Mouse (Mus musculus): Measurements from ENCODE around the gene Rapgef6.

Rapgef6 gene

GRCm38 (mm10) chr11:54522529-54523430 lies at the start of gene Rapgef6:
Rapgef6 (plus strand) TSS chr11:54522847.
- DNase-seq, result peak; percentile 99

- no peak for DNase-seq
Measured at GRCm38 (mm10) chr11:54478414-54478813, 44.2 kb upstream of the Rapgef6 start.

GRCm38 (mm10) chr11:54486041-54486440 lies 36.6 kb upstream of the Rapgef6 start:
- no peak for DNase-seq

GRCm38 (mm10) chr11:54491946-54492558 lies 30.6 kb upstream of the Rapgef6 start:
- DNase-seq, result no peak

- DNase-seq, result no peak
Measured at GRCm38 (mm10) chr11:54492559-54492958, 30.1 kb upstream of the Rapgef6 start.

- DNase-seq, result no peak
Measured at GRCm38 (mm10) chr11:54499838-54500237, 22.8 kb upstream of the Rapgef6 start.

GRCm38 (mm10) chr11:54502546-54503245 lies 20.0 kb upstream of the Rapgef6 start:
- no peak for DNase-seq

- DNase-seq, result no peak
Measured at GRCm38 (mm10) chr11:54513584-54513983, 9.1 kb upstream of the Rapgef6 start.

- DNase-seq, result peak; percentile 22
Measured at GRCm38 (mm10) chr11:54521927-54522528, 619 bp upstream of the Rapgef6 start.

- DNase-seq, result no peak
Measured at GRCm38 (mm10) chr11:54523431-54524001, 869 bp downstream of the Rapgef6 start.

- no peak for DNase-seq
Measured at GRCm38 (mm10) chr11:54528002-54528401, 5.4 kb downstream of the Rapgef6 start.

- DNase-seq, result peak; percentile 32
Measured at GRCm38 (mm10) chr11:54530391-54530790, 7.7 kb downstream of the Rapgef6 start.

GRCm38 (mm10) chr11:54530916-54531315 lies 8.3 kb downstream of the Rapgef6 start:
- DNase-seq, result no peak

- DNase-seq, result no peak
Measured at GRCm38 (mm10) chr11:54533834-54534233, 11.2 kb downstream of the Rapgef6 start.

GRCm38 (mm10) chr11:54534871-54535270 lies 12.2 kb downstream of the Rapgef6 start:
- peak; percentile 82 for DNase-seq

GRCm38 (mm10) chr11:54539031-54539430 lies 16.4 kb downstream of the Rapgef6 start:
- DNase-seq, result no peak

GRCm38 (mm10) chr11:54539486-54539885 lies 16.8 kb downstream of the Rapgef6 start:
- DNase-seq, result no peak

GRCm38 (mm10) chr11:54540328-54540727 lies 17.7 kb downstream of the Rapgef6 start:
- no peak for DNase-seq

- DNase-seq, result no peak
Measured at GRCm38 (mm10) chr11:54542414-54542813, 19.8 kb downstream of the Rapgef6 start.

- DNase-seq, result no peak
Measured at GRCm38 (mm10) chr11:54554970-54555369, 32.3 kb downstream of the Rapgef6 start.

GRCm38 (mm10) chr11:54562761-54563160 lies 40.1 kb downstream of the Rapgef6 start:
- DNase-seq, result no peak

GRCm38 (mm10) chr11:54567959-54568358 lies 45.3 kb downstream of the Rapgef6 start:
- no peak for DNase-seq

- DNase-seq, result no peak
Measured at GRCm38 (mm10) chr11:54574741-54575140, 52.1 kb downstream of the Rapgef6 start.
